Mouse (Mus musculus) spleen, adult 12 weeks (tissue): ENCODE measurements around the gene Hsdl2.
A peak's percentile ranks its signal among the peaks of the same experiment; 100 is the strongest.
"Not testable (repeated sequence)": the region's sequence is repeated elsewhere in the genome, so short reads cannot be mapped to it uniquely, and the experiment has no call there.

Experiments
- DNase-seq: peaks from one replicate; pipeline ENCODE4 v3.0.0; 2022; ENCODE audit warnings: low spot score

Hsdl2 gene

GRCm38 (mm10) chr4:59565571-59566188 is 15.7 kb upstream of the Hsdl2 start:
- DNase-seq, result no peak

- DNase-seq, result no peak
These were observed 13.6 kb upstream of the Hsdl2 start for GRCm38 (mm10) chr4:59567576-59568260.

GRCm38 (mm10) chr4:59569538-59569937 is 11.8 kb upstream of the Hsdl2 start:
- peak; percentile 59 for DNase-seq

- DNase-seq, result not testable (repeated sequence)
These were observed 10.8 kb upstream of the Hsdl2 start for GRCm38 (mm10) chr4:59570519-59570918.

- DNase-seq, result no peak
These were observed 8.7 kb upstream of the Hsdl2 start for GRCm38 (mm10) chr4:59572521-59573118.

GRCm38 (mm10) chr4:59575184-59575958 is 6.0 kb upstream of the Hsdl2 start:
- DNase-seq, result no peak

- DNase-seq, result peak; percentile 14
These were observed 675 bp upstream of the Hsdl2 start for GRCm38 (mm10) chr4:59580495-59581281.

- no peak for DNase-seq
These were observed 823 bp downstream of the Hsdl2 start for GRCm38 (mm10) chr4:59582186-59582585.

- no peak for DNase-seq
These were observed 3.7 kb downstream of the Hsdl2 start for GRCm38 (mm10) chr4:59585097-59585496.

- no peak for DNase-seq
These were observed 6.0 kb downstream of the Hsdl2 start for GRCm38 (mm10) chr4:59587215-59587871.

GRCm38 (mm10) chr4:59587872-59588226 is 6.5 kb downstream of the Hsdl2 start:
- no peak for DNase-seq

GRCm38 (mm10) chr4:59594614-59595013 is 13.3 kb downstream of the Hsdl2 start:
- no peak for DNase-seq

GRCm38 (mm10) chr4:59596556-59596955 is 15.2 kb downstream of the Hsdl2 start:
- no peak for DNase-seq

GRCm38 (mm10) chr4:59602704-59603103 is 21.3 kb downstream of the Hsdl2 start:
- DNase-seq, result no peak

GRCm38 (mm10) chr4:59604892-59605291 is 23.5 kb downstream of the Hsdl2 start:
- no peak for DNase-seq

GRCm38 (mm10) chr4:59605501-59605900 is 24.1 kb downstream of the Hsdl2 start:
- no peak for DNase-seq

- no peak for DNase-seq
These were observed 29.0 kb downstream of the Hsdl2 start for GRCm38 (mm10) chr4:59610411-59610810.

GRCm38 (mm10) chr4:59614986-59615385 is 33.6 kb downstream of the Hsdl2 start:
- peak; percentile 6 for DNase-seq

GRCm38 (mm10) chr4:59619611-59620245 is 38.4 kb downstream of the Hsdl2 start:
- DNase-seq, result no peak

GRCm38 (mm10) chr4:59625676-59625997 is 44.3 kb downstream of the Hsdl2 start:
- no peak for DNase-seq
